Mouse (Mus musculus): Measurements from ENCODE around the gene Xntrpc. TPM values are rescaled to one million over a fixed set of nuclear protein-coding genes. Genes with fewer than 3 reads are reported as not detected.
"Not testable (repeated sequence)": the region's sequence is repeated elsewhere in the genome, so short reads cannot be mapped to it uniquely, and the experiment has no call there.

The Xntrpc gene
- 2.3 and 2.9 TPM in 2 replicates for polyA plus RNA-seq (2016; fragmentation: Nextera tagmentation; extraction: Ambion mirVana)

GRCm38 (mm10) chr7:102065046-102065891 lies at the start of gene Xntrpc, which contains the start of the genes Rnf121 and Xndc1:
Xntrpc (plus strand) TSS chr7:102065713.
Rnf121 (minus strand) TSS chr7:102065469.
Xndc1 (plus strand) TSS chr7:102065511.
- Histone ChIP-seq H3K4me3 (replicated peaks) (peak within 1 kb of the TSS; percentile 70), H3K27me3 (no peaks in the 10 kb centered on the region), H3K27ac (peak within 1 kb of the TSS; percentile 84), H3K9me3 (no peaks in the 10 kb centered on the region), H3K4me2 (peak within 1 kb of the TSS; percentile 68), H3K9ac (replicated peaks) (peak within 1 kb of the TSS; percentile 63), H3K4me1 (replicated peaks) (peaks cover 18% of the 10 kb centered on the region), H3K36me3 (0 out of 2 replicates have a peak, but pooled peaks cover 8% of the 10 kb centered on the region)
- WGBS: under 1% methylated on average over 56 of the region's 56 CpGs
- peak; percentile 98 for ATAC-seq (ENCODE audit: insufficient number of reproducible peaks, insufficient read depth, low FRiP score, low TSS enrichment, low read depth)

GRCm38 (mm10) chr7:102016936-102017335 lies 48.6 kb upstream of the Xntrpc start:
- no peak overlapping the region for H3K4me3 ChIP-seq (replicated peaks)
- H3K27me3 ChIP-seq: no peaks in the 10 kb centered on the region
- WGBS: 87% methylated on average over 4 of the region's 4 CpGs
- no peak overlapping the region for H3K9ac ChIP-seq (replicated peaks)
- H3K4me1 ChIP-seq (replicated peaks): no peaks in the 10 kb centered on the region
- peaks cover 98% of the 10 kb centered on the region for H3K36me3 ChIP-seq
- no peak for ATAC-seq (ENCODE audit: insufficient number of reproducible peaks, insufficient read depth, low FRiP score, low TSS enrichment, low read depth)
- no peak overlapping the region for H3K4me2 ChIP-seq
- no peaks in the 10 kb centered on the region for H3K9me3 ChIP-seq
- no peak overlapping the region for H3K27ac ChIP-seq

GRCm38 (mm10) chr7:102017452-102017851 lies 48.1 kb upstream of the Xntrpc start:
- Histone ChIP-seq H3K27me3 (no peaks in the 10 kb centered on the region), H3K36me3 (peaks cover 98% of the 10 kb centered on the region)
- 81% methylated on average over 5 of the region's 5 CpGs for WGBS

GRCm38 (mm10) chr7:102018034-102018433 lies 47.5 kb upstream of the Xntrpc start:
- Histone ChIP-seq H3K36me3 (peaks cover 98% of the 10 kb centered on the region), H3K27ac (no peak overlapping the region)
- WGBS: 83% methylated on average over 7 of the region's 7 CpGs

More at GRCm38 (mm10) chr7:102017452-102017851, 48.1 kb upstream of the Xntrpc start:
- Histone ChIP-seq H3K4me2 (no peak overlapping the region), H3K4me3 (replicated peaks) (no peak overlapping the region), H3K4me1 (replicated peaks) (no peaks in the 10 kb centered on the region), H3K9ac (replicated peaks) (no peak overlapping the region), H3K27ac (no peak overlapping the region), H3K9me3 (no peaks in the 10 kb centered on the region)
- ATAC-seq (ENCODE audit: insufficient number of reproducible peaks, insufficient read depth, low FRiP score, low TSS enrichment, low read depth): no peak

GRCm38 (mm10) chr7:102018590-102018989 lies 46.9 kb upstream of the Xntrpc start, which contains the start of gene Il18bp:
Il18bp (minus strand) TSS chr7:102018690.
- no peak for ATAC-seq (ENCODE audit: insufficient number of reproducible peaks, insufficient read depth, low FRiP score, low TSS enrichment, low read depth)
- no peaks in the 10 kb centered on the region for H3K27me3 ChIP-seq
- no peak within 1 kb of the TSS for H3K4me3 ChIP-seq (replicated peaks)
- H3K9me3 ChIP-seq: no peaks in the 10 kb centered on the region
- no peak within 1 kb of the TSS for H3K4me2 ChIP-seq
- no peak within 1 kb of the TSS for H3K27ac ChIP-seq
- no peaks in the 10 kb centered on the region for H3K4me1 ChIP-seq (replicated peaks)
- WGBS: 91% methylated on average over 3 of the region's 3 CpGs
- H3K36me3 ChIP-seq: peaks cover 98% of the 10 kb centered on the region
- H3K9ac ChIP-seq (replicated peaks): no peak within 1 kb of the TSS; the same call in 1 of the 2 replicates

More at GRCm38 (mm10) chr7:102018034-102018433, 47.5 kb upstream of the Xntrpc start:
- no peaks in the 10 kb centered on the region for H3K9me3 ChIP-seq
- H3K9ac ChIP-seq (replicated peaks): no peak overlapping the region; the same call in 1 of the 2 replicates
- H3K4me3 ChIP-seq (replicated peaks): no peak overlapping the region
- H3K4me1 ChIP-seq (replicated peaks): no peaks in the 10 kb centered on the region
- no peak overlapping the region for H3K4me2 ChIP-seq
- no peaks in the 10 kb centered on the region for H3K27me3 ChIP-seq
- no peak for ATAC-seq (ENCODE audit: insufficient number of reproducible peaks, insufficient read depth, low FRiP score, low TSS enrichment, low read depth)

- no peak overlapping the region for H3K9ac ChIP-seq (replicated peaks)
- peaks cover 98% of the 10 kb centered on the region for H3K36me3 ChIP-seq
- no peaks in the 10 kb centered on the region for H3K9me3 ChIP-seq
- no peaks in the 10 kb centered on the region for H3K4me1 ChIP-seq (replicated peaks)
- ATAC-seq (ENCODE audit: insufficient number of reproducible peaks, insufficient read depth, low FRiP score, low TSS enrichment, low read depth): no peak
- WGBS: 76% methylated on average over 3 of the region's 3 CpGs
- no peak overlapping the region for H3K4me2 ChIP-seq
- H3K27me3 ChIP-seq: no peaks in the 10 kb centered on the region
- no peak overlapping the region for H3K27ac ChIP-seq
- no peak overlapping the region for H3K4me3 ChIP-seq (replicated peaks)
Observed at GRCm38 (mm10) chr7:102019362-102019761, 46.2 kb upstream of the Xntrpc start.

- H3K9me3 ChIP-seq; H3K4me2 ChIP-seq; H3K4me3 ChIP-seq (replicated peaks); H3K9ac ChIP-seq (replicated peaks); ATAC-seq (ENCODE audit: insufficient number of reproducible peaks, insufficient read depth, low FRiP score, low TSS enrichment, low read depth); H3K4me1 ChIP-seq (replicated peaks); H3K27ac ChIP-seq; H3K27me3 ChIP-seq: not testable (repeated sequence)
- H3K36me3 ChIP-seq: peaks cover 97% of the 10 kb centered on the region
- WGBS: 88% methylated on average over 2 of the region's 2 CpGs
Observed at GRCm38 (mm10) chr7:102020934-102021333, 44.6 kb upstream of the Xntrpc start.

GRCm38 (mm10) chr7:102023821-102024220 lies 41.7 kb upstream of the Xntrpc start:
- ATAC-seq (ENCODE audit: insufficient number of reproducible peaks, insufficient read depth, low FRiP score, low TSS enrichment, low read depth): no peak
- no peak overlapping the region for H3K4me2 ChIP-seq
- no peak overlapping the region for H3K4me3 ChIP-seq (replicated peaks)
- H3K9ac ChIP-seq (replicated peaks): no peak overlapping the region
- no peak overlapping the region for H3K27ac ChIP-seq
- peaks cover 90% of the 10 kb centered on the region for H3K36me3 ChIP-seq
- H3K4me1 ChIP-seq (replicated peaks): no peaks in the 10 kb centered on the region
- 94% methylated on average over 9 of the region's 9 CpGs for WGBS
- H3K9me3 ChIP-seq: no peaks in the 10 kb centered on the region
- H3K27me3 ChIP-seq: no peaks in the 10 kb centered on the region

GRCm38 (mm10) chr7:102025187-102026119 lies 40.1 kb upstream of the Xntrpc start:
- Histone ChIP-seq H3K9me3 (no peaks in the 10 kb centered on the region), H3K4me3 (replicated peaks) (no peak overlapping the region), H3K9ac (replicated peaks) (no peak overlapping the region), H3K4me1 (replicated peaks) (no peaks in the 10 kb centered on the region), H3K27me3 (no peaks in the 10 kb centered on the region), H3K27ac (no peak overlapping the region), H3K36me3 (peaks cover 87% of the 10 kb centered on the region), H3K4me2 (no peak overlapping the region)
- ATAC-seq (ENCODE audit: insufficient number of reproducible peaks, insufficient read depth, low FRiP score, low TSS enrichment, low read depth): no peak
- 72% methylated on average over 2 of the region's 2 CpGs for WGBS

GRCm38 (mm10) chr7:102034904-102035303 lies 30.6 kb upstream of the Xntrpc start:
- Histone ChIP-seq H3K9me3 (no peaks in the 10 kb centered on the region), H3K4me3 (replicated peaks) (no peak overlapping the region), H3K9ac (replicated peaks) (no peak overlapping the region), H3K4me1 (replicated peaks) (no peaks in the 10 kb centered on the region), H3K27ac (no peak overlapping the region), H3K36me3 (peaks cover 100% of the 10 kb centered on the region), H3K4me2 (no peak overlapping the region), H3K27me3 (no peaks in the 10 kb centered on the region)
- WGBS: 90% methylated on average over 1 of the region's 1 CpGs
- no peak for ATAC-seq (ENCODE audit: insufficient number of reproducible peaks, insufficient read depth, low FRiP score, low TSS enrichment, low read depth)

- no peak for ATAC-seq (ENCODE audit: insufficient number of reproducible peaks, insufficient read depth, low FRiP score, low TSS enrichment, low read depth)
- no peak overlapping the region for H3K4me2 ChIP-seq
Observed at GRCm38 (mm10) chr7:102035534-102035933, 30.0 kb upstream of the Xntrpc start.

More at GRCm38 (mm10) chr7:102035534-102035933, 30.0 kb upstream of the Xntrpc start:
- no peak overlapping the region for H3K27ac ChIP-seq
- no peaks in the 10 kb centered on the region for H3K9me3 ChIP-seq
- WGBS: 97% methylated on average over 2 of the region's 2 CpGs
- H3K4me1 ChIP-seq (replicated peaks): no peaks in the 10 kb centered on the region
- H3K36me3 ChIP-seq: peaks cover 100% of the 10 kb centered on the region
- no peak overlapping the region for H3K4me3 ChIP-seq (replicated peaks)
- no peak overlapping the region for H3K9ac ChIP-seq (replicated peaks)
- no peaks in the 10 kb centered on the region for H3K27me3 ChIP-seq

Measured in limb, embryonic 12.5 days (tissue).